Mouse (Mus musculus): Measurements from ENCODE around the gene Rhd. TPM values are rescaled to one million over a fixed set of nuclear protein-coding genes. Genes with fewer than 3 reads are reported as not detected.
A peak's percentile ranks its signal among the peaks of the same experiment; 100 is the strongest.

The Rhd gene
- total and polyA plus RNA-seq, 3 experiments = 0.79 to 1.3 (median 1.1) TPM

GRCm38 (mm10) chr4:134920631-134921030, 56.3 kb downstream of the Rhd start:
- no peak overlapping the region for H3K9ac ChIP-seq (ENCODE audit: insufficient read depth, low read depth)
- TF ChIP-seq ETS1 (conservative IDR thresholded peaks at IDR 0.05; ENCODE audit: low read depth, low read length) = no peak
- no peak for TF ChIP-seq MXI1 (IDR thresholded peaks at IDR 0.05; ENCODE audit: low read depth, low read length)
- TF ChIP-seq CHD1 (IDR thresholded peaks at IDR 0.05; ENCODE audit: low read depth, low read length) = no peak
- no peak for TF ChIP-seq ZKSCAN1 (IDR thresholded peaks at IDR 0.05; ENCODE audit: borderline replicate concordance, low read depth, low read length)
- no peak for TF ChIP-seq RAD21 (IDR thresholded peaks at IDR 0.05; ENCODE audit: low read depth, low read length)
- TF ChIP-seq GABPA (IDR thresholded peaks at IDR 0.05; ENCODE audit: insufficient replicate concordance, low read depth, low read length) = no peak
- TF ChIP-seq USF1 (IDR thresholded peaks at IDR 0.05; ENCODE audit: low read depth, low read length) = no peak
- no peak for TF ChIP-seq NELFE (IDR thresholded peaks at IDR 0.05; ENCODE audit: low read depth, low read length)
- TF ChIP-seq MAFK (IDR thresholded peaks at IDR 0.05; ENCODE audit: insufficient replicate concordance, low read length) = no peak
- TF ChIP-seq ZMIZ1 (IDR thresholded peaks at IDR 0.05; ENCODE audit: low read depth, low read length) = no peak
- TF ChIP-seq PAX5 (IDR thresholded peaks at IDR 0.05; ENCODE audit: low read length) = no peak
- TF ChIP-seq ZC3H11A (IDR thresholded peaks at IDR 0.05; ENCODE audit: low read depth, low read length) = no peak
- no peak for TF ChIP-seq SIN3A (IDR thresholded peaks at IDR 0.05; ENCODE audit: low read length)
- no peak for TF ChIP-seq USF2 (conservative IDR thresholded peaks at IDR 0.05; ENCODE audit: low read depth, low read length)
- TF ChIP-seq JUND (conservative IDR thresholded peaks at IDR 0.05; ENCODE audit: low read depth, low read length) = no peak
- no peak for TF ChIP-seq MAZ (IDR thresholded peaks at IDR 0.05; ENCODE audit: low read depth, low read length)
- TF ChIP-seq MYC (IDR thresholded peaks at IDR 0.05; ENCODE audit: low read depth, low read length) = no peak
- H3K9me3 ChIP-seq (replicated peaks; ENCODE audit: low read length) = no peaks in the 10 kb centered on the region
- H3K4me1 ChIP-seq (ENCODE audit: control insufficient read depth in 1 of 2, insufficient read depth in 2 of 2) = peaks cover 7 to 56% of the 10 kb centered on the region in 2 experiments
- no peak overlapping the region for H3K4me3 ChIP-seq (replicated peaks in 1 of 3; ENCODE audit: low read depth in 2 of 3, low read length in 2 of 3, poor library complexity in 1 of 3)
- H3K79me2 ChIP-seq (replicated peaks; ENCODE audit: control insufficient read depth, extremely low read depth, insufficient read depth, poor library complexity, severe bottlenecking) = peaks cover 20% of the 10 kb centered on the region
- dilution Hi-C loops (cut with MboI; ENCODE audit: extremely low pct_ligation_motif_present, extremely low pct_unique_long_range_greater_than_20kb, low sequenced_read_pairs) (no loop called here), in situ Hi-C loops (cut with MboI; ENCODE audit: low pct_ligation_motif_present, low pct_unique_long_range_greater_than_20kb, low sequenced_read_pairs) (no loop called here)
- no peak for DNase-seq (ENCODE audit: extremely low read depth)
- H3K4me2 ChIP-seq (ENCODE audit: insufficient read depth, low read depth, poor library complexity, severe bottlenecking) = no peak overlapping the region
- H3K36me3 ChIP-seq (replicated peaks in 1 of 2; ENCODE audit: control insufficient read depth in 1 of 2, insufficient read depth in 1 of 2, low read length in 1 of 2) = peaks cover 11 to 18% of the 10 kb centered on the region in 2 experiments
- H3K27ac ChIP-seq (ENCODE audit: insufficient read depth, low read depth) = 0 out of 2 replicates have a peak overlapping the region, but pooled peaks have one; percentile 39
- H3K27me3 ChIP-seq (replicated peaks) = no peaks in the 10 kb centered on the region

- no peak for DNase-seq (ENCODE audit: extremely low read depth)
- Histone ChIP-seq H3K36me3 (replicated peaks in 1 of 2; ENCODE audit: control insufficient read depth in 1 of 2, insufficient read depth in 1 of 2, low read length in 1 of 2) (peaks cover 19 to 28% of the 10 kb centered on the region in 2 experiments), H3K4me2 (ENCODE audit: insufficient read depth, low read depth, poor library complexity, severe bottlenecking) (no peak overlapping the region), H3K4me1 (ENCODE audit: control insufficient read depth in 1 of 2, insufficient read depth in 2 of 2) (peaks cover 9 to 62% of the 10 kb centered on the region in 2 experiments), H3K27me3 (replicated peaks) (no peaks in the 10 kb centered on the region), H3K9me3 (replicated peaks; ENCODE audit: low read length) (no peaks in the 10 kb centered on the region), H3K27ac (ENCODE audit: insufficient read depth, low read depth) (no peak overlapping the region), H3K9ac (ENCODE audit: insufficient read depth, low read depth) (no peak overlapping the region), H3K79me2 (replicated peaks; ENCODE audit: control insufficient read depth, extremely low read depth, insufficient read depth, poor library complexity, severe bottlenecking) (peaks cover 29% of the 10 kb centered on the region), H3K4me3 (replicated peaks in 1 of 3; ENCODE audit: low read depth in 2 of 3, low read length in 2 of 3, poor library complexity in 1 of 3) (no peak overlapping the region)
- dilution Hi-C loops (cut with MboI; ENCODE audit: extremely low pct_ligation_motif_present, extremely low pct_unique_long_range_greater_than_20kb, low sequenced_read_pairs) (no loop called here), in situ Hi-C loops (cut with MboI; ENCODE audit: low pct_ligation_motif_present, low pct_unique_long_range_greater_than_20kb, low sequenced_read_pairs) (no loop called here)
- TF ChIP-seq CTCF (conservative IDR thresholded peaks at IDR 0.05 in 1 of 2, IDR thresholded peaks at IDR 0.05 in 1 of 2; ENCODE audit: low read depth in 2 of 2, low read length in 2 of 2) (peak in 1 of 2 experiments; percentile 1; a peak in 1 of 4 replicates), CHD2 (IDR thresholded peaks at IDR 0.05; ENCODE audit: low read length) (no peak)
Observed at GRCm38 (mm10) chr4:134921703-134922102, 57.4 kb downstream of the Rhd start.

Data from CH12.LX (cell line).